Mouse (Mus musculus) hindbrain, embryonic 10.5 days (tissue): ENCODE data around the gene Lrrk2. TPM values are rescaled to one million over a fixed set of nuclear protein-coding genes. Genes with fewer than 3 reads are reported as not detected.
A peak's percentile ranks its signal among the peaks of the same experiment; 100 is the strongest.

Experiments used
- DNase-seq: peaks from one replicate; pipeline ENCODE4 v3.0.0-alpha.2; 2017; ENCODE audit warnings: low spot score
- H3K27ac ChIP-seq: fragments of 300-500 bp; sonication (generic); 2 replicates; pipeline ENCODE4 v1.5.1; 2016; ENCODE audit warnings: mild to moderate bottlenecking, moderate library complexity
- H3K27me3 ChIP-seq: fragments of 300-500 bp; sonication (generic); 2 replicates; pipeline ENCODE4 v1.6.1; 2016; ENCODE audit warnings: mild to moderate bottlenecking; ENCODE audit not compliant: poor library complexity, insufficient read depth, severe bottlenecking
- H3K36me3 ChIP-seq: fragments of 300-500 bp; sonication (generic); 2 replicates; pipeline ENCODE4 v1.6.1; 2016; ENCODE audit warnings: mild to moderate bottlenecking, moderate library complexity
- H3K4me1 ChIP-seq: fragments of 300-500 bp; sonication (generic); replicated peaks from 2 replicates; pipeline ENCODE4 v1.6.1; 2016; ENCODE audit warnings: mild to moderate bottlenecking
- H3K4me3 ChIP-seq: fragments of 300-500 bp; sonication (generic); 2 replicates; pipeline ENCODE4 v1.5.1; 2016; ENCODE audit warnings: mild to moderate bottlenecking, moderate library complexity
- H3K9me3 ChIP-seq: fragments of 300-500 bp; sonication (generic); 2 replicates; pipeline ENCODE4 v1.6.1; 2016; ENCODE audit warnings: mild to moderate bottlenecking, moderate library complexity
- WGBS: fragments of 180-500 bp; shearing (Covaris S2); methylation state at CpG from one replicate; pipeline ENCODE4 v1.1.7; 2016; 5-methylcytosine and 5-hydroxymethylcytosine counted together
- polyA plus RNA-seq: library from polyadenylated mRNA; unstranded; fragments of >200 nt; fragmentation: Nextera tagmentation; extraction: Ambion mirVana; gene quantifications from 2 replicates; pipeline ENCODE4 v1.2.1, GENCODE M21; 2016

Lrrk2 gene
- polyA plus RNA-seq, 1 experiment from 2014 or later: 1.7 TPM

- H3K27ac ChIP-seq: no peak overlapping the region
- H3K36me3 ChIP-seq: no peaks in the 10 kb centered on the region
- H3K4me3 ChIP-seq: no peak overlapping the region
- no peak for DNase-seq
- H3K4me1 ChIP-seq: peaks cover 9% of the 10 kb centered on the region
- 60% methylated on average over 1 of the region's 1 CpGs for WGBS
- no peaks in the 10 kb centered on the region for H3K9me3 ChIP-seq
- H3K27me3 ChIP-seq: no peaks in the 10 kb centered on the region
These were observed 27.9 kb downstream of the Lrrk2 start for GRCm38 (mm10) chr15:91700841-91701240.

- H3K4me3 ChIP-seq: no peak overlapping the region
- peak; percentile 12 for DNase-seq
- 0 out of 2 replicates have a peak overlapping the region, but pooled peaks have one; percentile 50 for H3K27ac ChIP-seq
- 44% methylated on average over 8 of the region's 8 CpGs for WGBS
- H3K9me3 ChIP-seq: no peaks in the 10 kb centered on the region
- peaks cover 9% of the 10 kb centered on the region for H3K4me1 ChIP-seq
- H3K36me3 ChIP-seq: no peaks in the 10 kb centered on the region
- H3K27me3 ChIP-seq: no peaks in the 10 kb centered on the region
These were observed 30.2 kb downstream of the Lrrk2 start for GRCm38 (mm10) chr15:91702991-91703715.

GRCm38 (mm10) chr15:91704091-91704490 lies 31.1 kb downstream of the Lrrk2 start:
- H3K36me3 ChIP-seq: no peaks in the 10 kb centered on the region
- H3K27ac ChIP-seq: no peak overlapping the region
- peaks cover 9% of the 10 kb centered on the region for H3K4me1 ChIP-seq
- no peak for DNase-seq
- WGBS: 71% methylated on average over 7 of the region's 7 CpGs
- H3K27me3 ChIP-seq: no peaks in the 10 kb centered on the region
- H3K4me3 ChIP-seq: no peak overlapping the region
- no peaks in the 10 kb centered on the region for H3K9me3 ChIP-seq

GRCm38 (mm10) chr15:91709207-91710130 lies 36.5 kb downstream of the Lrrk2 start:
- peak; percentile 11 for DNase-seq
- Histone ChIP-seq H3K4me3 (peak overlapping the region; percentile 45), H3K4me1 (0 out of 2 replicates have a peak, but pooled peaks cover 5% of the 10 kb centered on the region), H3K27ac (no peak overlapping the region), H3K36me3 (no peaks in the 10 kb centered on the region), H3K27me3 (no peaks in the 10 kb centered on the region), H3K9me3 (no peaks in the 10 kb centered on the region)
- WGBS: 30% methylated on average over 29 of the region's 29 CpGs

- Histone ChIP-seq H3K9me3 (no peaks in the 10 kb centered on the region), H3K27me3 (no peaks in the 10 kb centered on the region), H3K36me3 (no peaks in the 10 kb centered on the region), H3K4me1 (no peaks in the 10 kb centered on the region), H3K4me3 (no peak overlapping the region), H3K27ac (no peak overlapping the region)
- WGBS: 63% methylated on average over 14 of the region's 14 CpGs
- DNase-seq: peak; percentile 8
These were observed 62.4 kb downstream of the Lrrk2 start for GRCm38 (mm10) chr15:91735216-91735922.

GRCm38 (mm10) chr15:91736791-91737533 lies 64.0 kb downstream of the Lrrk2 start:
- peak; percentile 69 for DNase-seq
- 39% methylated on average over 15 of the region's 15 CpGs for WGBS

GRCm38 (mm10) chr15:91738808-91739207 lies 65.8 kb downstream of the Lrrk2 start:
- DNase-seq: no peak
- Histone ChIP-seq H3K36me3 (no peaks in the 10 kb centered on the region), H3K27ac (no peak overlapping the region), H3K4me1 (no peaks in the 10 kb centered on the region), H3K9me3 (no peaks in the 10 kb centered on the region), H3K4me3 (no peak overlapping the region), H3K27me3 (no peaks in the 10 kb centered on the region)
- 84% methylated on average over 9 of the region's 9 CpGs for WGBS

More at GRCm38 (mm10) chr15:91736791-91737533, 64.0 kb downstream of the Lrrk2 start:
- Histone ChIP-seq H3K4me3 (no peak overlapping the region), H3K36me3 (no peaks in the 10 kb centered on the region), H3K9me3 (no peaks in the 10 kb centered on the region), H3K4me1 (no peaks in the 10 kb centered on the region), H3K27me3 (no peaks in the 10 kb centered on the region), H3K27ac (no peak overlapping the region)

GRCm38 (mm10) chr15:91745501-91745900 lies 72.5 kb downstream of the Lrrk2 start:
- Histone ChIP-seq H3K27me3 (no peaks in the 10 kb centered on the region), H3K27ac (no peak overlapping the region), H3K36me3 (no peaks in the 10 kb centered on the region), H3K9me3 (no peaks in the 10 kb centered on the region), H3K4me3 (no peak overlapping the region), H3K4me1 (no peaks in the 10 kb centered on the region)
- DNase-seq: no peak
- WGBS: 89% methylated on average over 4 of the region's 4 CpGs

GRCm38 (mm10) chr15:91752111-91752510 lies 79.1 kb downstream of the Lrrk2 start:
- Histone ChIP-seq H3K36me3 (no peaks in the 10 kb centered on the region), H3K27ac (no peak overlapping the region), H3K9me3 (no peaks in the 10 kb centered on the region), H3K4me1 (0 out of 2 replicates have a peak, but pooled peaks cover 4% of the 10 kb centered on the region), H3K4me3 (no peak overlapping the region), H3K27me3 (no peaks in the 10 kb centered on the region)
- peak; percentile 21 for DNase-seq
- 65% methylated on average over 12 of the region's 12 CpGs for WGBS

GRCm38 (mm10) chr15:91753378-91754080 lies 80.6 kb downstream of the Lrrk2 start:
- Histone ChIP-seq H3K4me3 (no peak overlapping the region), H3K9me3 (no peaks in the 10 kb centered on the region), H3K36me3 (no peaks in the 10 kb centered on the region), H3K27ac (no peak overlapping the region), H3K4me1 (0 out of 2 replicates have a peak, but pooled peaks cover 4% of the 10 kb centered on the region), H3K27me3 (no peaks in the 10 kb centered on the region)
- 74% methylated on average over 14 of the region's 14 CpGs for WGBS
- DNase-seq: peak; percentile 19

GRCm38 (mm10) chr15:91754546-91754945 lies 81.6 kb downstream of the Lrrk2 start:
- peak; percentile 43 for DNase-seq

More at GRCm38 (mm10) chr15:91754546-91754945, 81.6 kb downstream of the Lrrk2 start:
- H3K27ac ChIP-seq: no peak overlapping the region
- 28% methylated on average over 3 of the region's 3 CpGs for WGBS
- no peaks in the 10 kb centered on the region for H3K9me3 ChIP-seq
- no peak overlapping the region for H3K4me3 ChIP-seq
- no peaks in the 10 kb centered on the region for H3K36me3 ChIP-seq
- no peaks in the 10 kb centered on the region for H3K27me3 ChIP-seq
- 0 out of 2 replicates have a peak, but pooled peaks cover 4% of the 10 kb centered on the region for H3K4me1 ChIP-seq
